Mouse (Mus musculus) intestine, postnatal 0 days (tissue): ENCODE measurements around the gene Azgp1. TPM values are rescaled to one million over a fixed set of nuclear protein-coding genes. Genes with fewer than 3 reads are reported as not detected.

ENCODE experiments used
- ATAC-seq: fragments of 200-750 bp; cut with Nextera tagmentation; 2 replicates; pipeline ENCODE4 v1.8.0; 2017; ENCODE audit warnings: mild to moderate bottlenecking, moderate TSS enrichment, moderate library complexity
- H3K27ac ChIP-seq: fragments of 300-500 bp; sonication (generic); 2 replicates; pipeline ENCODE4 v1.5.1; 2014; ENCODE audit warnings: mild to moderate bottlenecking, low read depth, low read length, moderate library complexity
- H3K27me3 ChIP-seq: fragments of 300-500 bp; sonication (generic); replicated peaks from 2 replicates; pipeline ENCODE4 v1.6.1; 2014; ENCODE audit warnings: low read length, mixed read lengths; ENCODE audit not compliant: control insufficient read depth, insufficient read depth
- H3K36me3 ChIP-seq: fragments of 300-500 bp; sonication (generic); 2 replicates; pipeline ENCODE4 v1.6.1; 2014; ENCODE audit warnings: mild to moderate bottlenecking, moderate library complexity; ENCODE audit not compliant: control insufficient read depth, insufficient read depth
- H3K4me1 ChIP-seq: fragments of 300-500 bp; sonication (generic); replicated peaks from 2 replicates; pipeline ENCODE4 v1.6.1; 2014; ENCODE audit warnings: antibody characterized with exemption, low read length, mixed read lengths; ENCODE audit not compliant: control insufficient read depth, insufficient read depth
- H3K4me2 ChIP-seq: fragments of 300-500 bp; sonication (generic); replicated peaks from 2 replicates; pipeline ENCODE4 v1.6.1; 2014; ENCODE audit warnings: low read depth, mild to moderate bottlenecking, moderate library complexity
- H3K4me3 ChIP-seq: fragments of 300-500 bp; sonication (generic); 2 replicates; pipeline ENCODE4 v1.5.1; 2014; ENCODE audit warnings: low read depth, low read length
- H3K9ac ChIP-seq: fragments of 300-500 bp; sonication (generic); 2 replicates; pipeline ENCODE4 v1.6.1; 2014; ENCODE audit warnings: mild to moderate bottlenecking, low read depth, low read length
- H3K9me3 ChIP-seq: fragments of 300-500 bp; sonication (generic); 2 replicates; pipeline ENCODE4 v1.6.1; 2016; ENCODE audit warnings: mixed run types; ENCODE audit not compliant: control insufficient read depth
- CTCF ChIP-seq: sonication (generic); IDR thresholded peaks from 2 replicates; pipeline ENCODE4 v1.5.1; 2016; ENCODE audit warnings: low read depth, mild to moderate bottlenecking, control low read depth, antibody characterized with exemption, moderate library complexity
- WGBS: fragments of 180-500 bp; shearing (Covaris S2); extraction: QIAGEN DNeasy Blood & Tissue Kit; methylation state at CpG from one replicate; pipeline ENCODE4 v1.1.7; 2014; 5-methylcytosine and 5-hydroxymethylcytosine counted together
- polyA plus RNA-seq: library from polyadenylated mRNA; unstranded; fragments of >200 nt; fragmentation: Nextera tagmentation; extraction: Ambion mirVana; gene quantifications from 2 replicates; pipeline ENCODE4 v1.2.1, GENCODE M21; 2015

The Azgp1 gene
- polyA plus RNA-seq, 1 experiment from 2014 or later: not detected

DNA sequence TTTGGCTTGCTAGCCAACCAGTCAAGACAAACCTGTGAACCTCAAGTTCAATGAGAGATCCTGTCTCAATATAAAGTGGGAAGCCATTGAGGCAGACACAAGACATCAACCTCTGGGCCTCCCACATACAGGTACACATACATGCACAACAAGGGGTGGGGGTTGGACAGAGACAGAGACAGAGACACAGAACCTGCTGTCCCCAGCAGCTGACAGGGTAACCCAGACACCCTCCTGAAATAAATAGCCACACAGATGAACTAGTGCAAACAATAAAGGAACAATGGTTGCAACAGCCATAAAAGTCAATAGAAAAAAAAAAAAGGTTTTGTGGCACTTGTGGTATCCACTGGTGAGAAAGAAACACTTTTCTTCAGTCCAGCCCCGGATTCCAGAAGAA lies 5.9 kb upstream of the Azgp1 start:
- Histone ChIP-seq H3K4me2 (no peak overlapping the region), H3K27me3 (no peaks in the 10 kb centered on the region), H3K36me3 (no peaks in the 10 kb centered on the region), H3K27ac (no peak overlapping the region), H3K9me3 (no peaks in the 10 kb centered on the region), H3K9ac (no peak overlapping the region), H3K4me3 (no peak overlapping the region), H3K4me1 (no peaks in the 10 kb centered on the region)
- TF ChIP-seq CTCF: no peak
- ATAC-seq: no peak
- WGBS: 33% methylated on average over 1 of the region's 1 CpGs

DNA sequence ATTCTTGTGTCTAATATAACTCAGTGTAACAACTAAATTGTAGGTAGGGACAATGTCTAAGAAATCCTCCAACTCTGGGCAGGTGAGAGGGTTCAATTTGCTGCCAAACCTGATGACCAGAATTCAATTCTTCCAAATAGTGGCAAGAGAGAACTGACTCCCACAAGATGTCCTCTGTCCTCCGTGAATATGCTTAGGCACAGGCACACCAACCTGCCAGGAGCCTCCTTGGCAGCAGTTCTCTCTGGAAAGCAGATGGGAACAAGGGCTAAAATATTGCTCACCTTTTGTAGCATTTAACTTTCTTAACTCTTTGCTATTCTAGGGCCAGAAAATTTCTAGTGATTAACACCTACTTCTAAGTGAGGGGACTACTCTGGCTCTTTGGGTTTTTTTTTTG lies 4.0 kb upstream of the Azgp1 start:
- H3K4me1 ChIP-seq: no peaks in the 10 kb centered on the region
- no peak for ATAC-seq
- no peak overlapping the region for H3K9ac ChIP-seq
- no peaks in the 10 kb centered on the region for H3K9me3 ChIP-seq
- 44% methylated on average over 1 of the region's 1 CpGs for WGBS
- TF ChIP-seq CTCF: no peak
- no peaks in the 10 kb centered on the region for H3K27me3 ChIP-seq
- H3K36me3 ChIP-seq: no peaks in the 10 kb centered on the region
- no peak overlapping the region for H3K4me3 ChIP-seq
- no peak overlapping the region for H3K27ac ChIP-seq
- no peak overlapping the region for H3K4me2 ChIP-seq

DNA sequence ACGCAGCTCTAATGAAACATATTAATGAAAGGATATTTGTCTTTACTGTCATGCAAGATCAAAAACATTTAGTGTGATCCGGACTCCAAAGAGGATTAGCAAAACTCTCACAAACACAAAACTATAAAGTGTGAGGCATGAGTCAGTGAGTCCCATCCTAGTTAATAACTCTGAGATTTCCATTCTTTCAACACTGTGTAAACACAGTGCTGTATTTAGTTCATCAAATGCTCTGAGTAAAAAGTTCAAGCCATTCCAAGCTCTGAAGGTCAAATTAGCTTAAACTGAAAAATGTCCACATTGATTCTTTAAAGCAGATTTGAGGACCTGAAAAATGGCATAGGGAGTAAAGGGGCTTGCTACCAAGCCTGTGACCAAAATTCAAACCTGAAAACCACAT lies 2.2 kb upstream of the Azgp1 start:
- no peak for TF ChIP-seq CTCF
- Histone ChIP-seq H3K9me3 (no peaks in the 10 kb centered on the region), H3K27ac (no peak overlapping the region), H3K4me3 (no peak overlapping the region), H3K36me3 (no peaks in the 10 kb centered on the region), H3K9ac (no peak overlapping the region), H3K27me3 (no peaks in the 10 kb centered on the region), H3K4me1 (no peaks in the 10 kb centered on the region), H3K4me2 (no peak overlapping the region)
- 75% methylated on average over 2 of the region's 2 CpGs for WGBS
- ATAC-seq: no peak

DNA sequence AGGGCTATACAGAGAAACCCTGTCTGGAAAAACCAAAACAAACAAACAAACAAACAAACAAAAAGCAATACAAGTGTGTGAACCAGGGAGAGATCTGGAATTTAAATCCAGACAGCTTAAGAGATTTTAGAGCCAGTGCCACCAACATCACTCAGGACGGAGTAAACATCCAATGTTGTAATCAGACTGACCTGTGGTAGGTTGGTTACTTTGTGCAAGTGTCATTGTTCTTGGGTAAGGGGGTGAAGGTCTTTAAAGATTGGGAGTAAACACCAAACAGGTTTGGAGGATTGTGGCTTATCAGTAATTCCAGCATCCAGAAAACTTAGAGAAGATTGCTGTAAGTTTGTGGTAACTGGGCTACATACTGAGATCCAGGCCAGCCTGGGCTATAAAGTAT lies 5.0 kb downstream of the Azgp1 start:
- no peaks in the 10 kb centered on the region for H3K4me1 ChIP-seq
- H3K9ac ChIP-seq: no peak overlapping the region
- TF ChIP-seq CTCF: no peak
- H3K9me3 ChIP-seq: no peaks in the 10 kb centered on the region
- H3K27me3 ChIP-seq: no peaks in the 10 kb centered on the region
- no peak overlapping the region for H3K27ac ChIP-seq
- H3K4me2 ChIP-seq: no peak overlapping the region
- WGBS: 83% methylated on average over 1 of the region's 1 CpGs
- ATAC-seq: no peak
- no peaks in the 10 kb centered on the region for H3K36me3 ChIP-seq
- no peak overlapping the region for H3K4me3 ChIP-seq

DNA sequence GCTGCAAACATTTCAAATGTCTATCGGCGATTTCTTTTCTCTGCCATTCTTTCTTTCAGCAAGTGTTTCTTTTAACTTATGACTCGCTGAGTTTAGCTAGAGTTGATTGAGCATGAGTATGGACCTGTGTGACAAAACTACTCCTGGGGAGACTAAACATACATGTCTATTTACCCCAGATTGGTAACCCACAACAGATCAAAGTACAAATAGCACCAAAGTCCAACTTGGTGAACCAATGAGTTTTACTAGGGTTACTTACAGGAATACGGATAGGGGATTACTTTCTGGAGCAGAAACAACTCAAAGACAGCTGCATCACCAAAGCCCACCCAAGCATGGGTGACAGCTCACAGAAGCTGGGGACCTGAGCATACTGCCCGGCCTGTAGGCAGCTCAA lies 28.1 kb downstream of the Azgp1 start:
- WGBS: 81% methylated on average over 5 of the region's 5 CpGs

GRCm38 (mm10) chr5:138012382-138012781 lies 31.1 kb downstream of the Azgp1 start:
- no peaks in the 10 kb centered on the region for H3K36me3 ChIP-seq
- H3K27me3 ChIP-seq: no peaks in the 10 kb centered on the region
- no peak overlapping the region for H3K4me2 ChIP-seq
- WGBS: 75% methylated on average over 5 of the region's 5 CpGs
- no peaks in the 10 kb centered on the region for H3K9me3 ChIP-seq
- H3K9ac ChIP-seq: no peak overlapping the region
- H3K4me1 ChIP-seq: no peaks in the 10 kb centered on the region
- no peak overlapping the region for H3K4me3 ChIP-seq
- TF ChIP-seq CTCF: no peak
- ATAC-seq: no peak
- no peak overlapping the region for H3K27ac ChIP-seq

More for the DNA sequence above, 28.1 kb downstream of the Azgp1 start:
- no peaks in the 10 kb centered on the region for H3K27me3 ChIP-seq
- no peak for TF ChIP-seq CTCF
- no peak overlapping the region for H3K4me2 ChIP-seq
- no peak overlapping the region for H3K27ac ChIP-seq
- H3K9me3 ChIP-seq: no peaks in the 10 kb centered on the region
- H3K4me3 ChIP-seq: no peak overlapping the region
- no peaks in the 10 kb centered on the region for H3K36me3 ChIP-seq
- H3K9ac ChIP-seq: no peak overlapping the region
- no peaks in the 10 kb centered on the region for H3K4me1 ChIP-seq
- no peak for ATAC-seq

DNA sequence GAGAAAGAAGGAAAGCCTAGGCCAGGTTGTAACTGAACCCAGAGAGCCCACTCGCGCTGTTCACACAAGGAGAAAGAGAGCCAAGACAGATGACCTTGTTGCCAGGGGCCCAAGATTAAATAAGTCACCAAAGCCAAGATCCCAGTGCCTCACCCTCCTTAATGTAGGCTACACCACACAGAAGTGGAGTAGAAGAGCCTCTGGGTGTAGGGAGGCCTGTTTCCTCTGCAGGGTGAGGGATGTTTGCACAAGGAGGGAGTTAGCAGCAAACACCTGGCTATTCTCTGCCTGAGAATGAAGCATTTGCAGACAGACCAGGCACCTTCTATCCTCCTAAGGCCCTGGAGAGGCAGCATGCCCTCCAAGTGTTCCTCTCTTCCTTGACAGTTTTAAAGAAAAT lies 35.2 kb downstream of the Azgp1 start:
- 47% methylated on average over 2 of the region's 2 CpGs for WGBS
- H3K27ac ChIP-seq: no peak overlapping the region

More for the DNA sequence above, 35.2 kb downstream of the Azgp1 start:
- Histone ChIP-seq H3K4me2 (no peak overlapping the region), H3K27me3 (no peaks in the 10 kb centered on the region), H3K36me3 (no peaks in the 10 kb centered on the region), H3K4me1 (no peaks in the 10 kb centered on the region), H3K9ac (no peak overlapping the region), H3K4me3 (no peak overlapping the region), H3K9me3 (no peaks in the 10 kb centered on the region)
- peak; percentile 60; the same call in 1 of the 2 replicates for ATAC-seq
- TF ChIP-seq CTCF: no peak
